Mouse (Mus musculus): ENCODE results near the gene Nudt13. TPM values are rescaled to one million over a fixed set of nuclear protein-coding genes. Genes with fewer than 3 reads are reported as not detected.

Nudt13 gene
- polyA plus RNA-seq (2014; fragmentation: Illumina TruSeq; extraction: RNeasy Lipid Tissue Mini Kit (QIAGEN cat#74804); ENCODE audit: low read depth, low replicate concordance) = 30.5 TPM

GRCm38 (mm10) chr14:20294117-20294892 lies at the start of gene Nudt13:
Gene Nudt13, plus strand, starts transcription at chr14:20294697.

GRCm38 (mm10) chr14:20269082-20269809 lies 25.3 kb upstream of the Nudt13 start, which contains the start of gene Kcnk16:
Gene Kcnk16, minus strand, starts transcription at chr14:20269199.

GRCm38 (mm10) chr14:20347991-20348541 lies 53.6 kb downstream of the Nudt13 start, which contains the start of the genes Ecd and Fam149b:
Gene Ecd, minus strand, starts transcription at chr14:20348121.
Gene Fam149b, plus strand, starts transcription at chr14:20348162.

Other genes starting within 250 kb of the Nudt13 start
- gene Saysd1, start 156.2 kb upstream of the Nudt13 start, polyA plus RNA-seq (2014; fragmentation: Illumina TruSeq; extraction: RNeasy Lipid Tissue Mini Kit (QIAGEN cat#74804); ENCODE audit: low read depth, low replicate concordance) = 7.4 TPM
- gene Kcnk5, start 112.9 kb upstream of the Nudt13 start, polyA plus RNA-seq (2014; fragmentation: Illumina TruSeq; extraction: RNeasy Lipid Tissue Mini Kit (QIAGEN cat#74804); ENCODE audit: low read depth, low replicate concordance) = 17.9 TPM
- gene Kcnk16, start 25.5 kb upstream of the Nudt13 start, polyA plus RNA-seq (2014; fragmentation: Illumina TruSeq; extraction: RNeasy Lipid Tissue Mini Kit (QIAGEN cat#74804); ENCODE audit: low read depth, low replicate concordance) = not detected
- gene Ecd, start 53.4 kb downstream of the Nudt13 start, polyA plus RNA-seq (2014; fragmentation: Illumina TruSeq; extraction: RNeasy Lipid Tissue Mini Kit (QIAGEN cat#74804); ENCODE audit: low read depth, low replicate concordance) = 28.0 TPM
- 38.7 TPM for gene Fam149b, start 53.5 kb downstream of the Nudt13 start, polyA plus RNA-seq (2014; fragmentation: Illumina TruSeq; extraction: RNeasy Lipid Tissue Mini Kit (QIAGEN cat#74804); ENCODE audit: low read depth, low replicate concordance)
- 22.1 TPM for gene Dnajc9, start 94.2 kb downstream of the Nudt13 start, polyA plus RNA-seq (2014; fragmentation: Illumina TruSeq; extraction: RNeasy Lipid Tissue Mini Kit (QIAGEN cat#74804); ENCODE audit: low read depth, low replicate concordance)
- 43.1 TPM for gene Mrps16, start 98.9 kb downstream of the Nudt13 start, polyA plus RNA-seq (2014; fragmentation: Illumina TruSeq; extraction: RNeasy Lipid Tissue Mini Kit (QIAGEN cat#74804); ENCODE audit: low read depth, low replicate concordance)
- gene Cfap70, start 157.5 kb downstream of the Nudt13 start, polyA plus RNA-seq (2014; fragmentation: Illumina TruSeq; extraction: RNeasy Lipid Tissue Mini Kit (QIAGEN cat#74804); ENCODE audit: low read depth, low replicate concordance) = 7.5 TPM
- gene Anxa7, start 185.4 kb downstream of the Nudt13 start, polyA plus RNA-seq (2014; fragmentation: Illumina TruSeq; extraction: RNeasy Lipid Tissue Mini Kit (QIAGEN cat#74804); ENCODE audit: low read depth, low replicate concordance) = 75.7 TPM
- gene Mss51, start 202.2 kb downstream of the Nudt13 start, polyA plus RNA-seq (2014; fragmentation: Illumina TruSeq; extraction: RNeasy Lipid Tissue Mini Kit (QIAGEN cat#74804); ENCODE audit: low read depth, low replicate concordance) = 0.92 TPM

Data from adipose tissue, adult 10 weeks (tissue).